Mouse (Mus musculus): ENCODE data around the gene Olfr1448. TPM values are rescaled to one million over a fixed set of nuclear protein-coding genes. Genes with fewer than 3 reads are reported as not detected.

The Olfr1448 gene
- polyA plus RNA-seq (2014; fragmentation: Illumina TruSeq; extraction: RNeasy Lipid Tissue Mini Kit (QIAGEN cat#74804)) = not detected

GRCm38 (mm10) chr19:12924319-12924718, at the start of gene Olfr1448:
TSS of gene Olfr1448 (minus strand) at chr19:12924419.

DNA sequence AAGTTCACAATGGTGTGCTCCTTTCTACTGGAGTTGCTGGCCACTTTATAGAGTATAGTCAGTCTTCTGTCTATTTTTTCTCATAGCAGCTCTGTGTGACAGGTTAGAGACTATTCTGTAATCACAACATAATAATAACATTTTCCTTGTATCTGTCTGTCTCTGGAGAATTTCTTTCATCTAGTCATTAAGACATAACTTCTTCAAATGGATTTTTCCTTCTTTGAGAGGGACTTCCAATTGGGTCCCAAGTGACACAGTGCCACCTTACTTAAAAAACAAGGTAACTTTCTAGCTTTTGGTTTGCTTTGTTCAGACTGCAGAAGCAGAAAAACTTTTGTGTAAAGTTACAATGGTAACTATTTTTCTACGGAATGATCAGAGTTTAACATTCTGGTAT, 25.7 kb upstream of the Olfr1448 start, which contains the start of gene Olfr1450:
Gene Olfr1450 (plus strand): TSS at position 301 of the 400 bp plus-strand sequence.

DNA sequence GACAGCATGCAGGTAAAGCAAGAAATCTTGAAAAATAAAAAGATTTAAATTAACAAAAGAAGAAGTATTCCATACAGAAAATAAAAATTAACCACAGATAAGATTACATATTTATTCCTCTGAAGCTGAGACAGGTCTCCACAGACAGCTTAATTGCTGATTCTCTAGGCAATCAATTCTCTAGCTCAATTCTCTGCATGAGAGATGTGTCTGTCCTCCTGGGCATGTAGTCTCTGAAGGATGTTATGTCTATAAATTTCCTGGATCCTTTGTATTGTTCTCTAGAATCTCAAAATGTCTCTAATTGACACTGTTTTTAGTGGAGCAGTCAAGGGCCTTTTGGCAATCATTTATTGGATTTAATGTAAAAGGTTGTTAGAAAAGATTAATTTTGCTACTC, 6.3 kb upstream of the Olfr1448 start, which contains the start of gene Olfr1449:
Gene Olfr1449 (plus strand): TSS at position 301 of the 400 bp plus-strand sequence.

GRCm38 (mm10) chr19:12903643-12904042, 20.6 kb downstream of the Olfr1448 start, which contains the start of gene Olfr1447:
TSS of gene Olfr1447 (minus strand) at chr19:12903743.

GRCm38 (mm10) chr19:12893424-12893823, 30.8 kb downstream of the Olfr1448 start, which contains the start of gene Olfr1446:
TSS of gene Olfr1446 (minus strand) at chr19:12893524.

DNA sequence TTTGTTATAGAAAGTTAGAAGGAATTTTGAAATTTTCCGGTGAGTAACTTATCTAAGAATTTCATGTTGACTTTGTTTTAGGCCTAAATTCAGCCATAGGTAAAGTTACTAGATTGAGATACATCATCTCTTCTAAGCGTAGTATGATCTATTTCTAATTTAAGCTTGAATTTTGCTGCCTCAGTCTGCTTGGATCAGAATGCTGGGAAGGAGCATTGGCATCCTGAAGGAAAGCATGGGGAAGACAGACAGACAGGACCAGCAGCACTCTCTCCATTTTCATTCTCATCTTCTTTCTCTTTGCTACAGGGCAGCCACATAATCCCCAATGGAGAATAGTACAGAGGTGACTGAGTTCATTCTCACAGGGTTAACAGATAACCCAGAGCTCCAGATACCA, 40.7 kb downstream of the Olfr1448 start, which contains the start of gene Olfr1445:
Gene Olfr1445 (plus strand): TSS at position 301 of the 400 bp plus-strand sequence.

Other genes starting within 250 kb of the Olfr1448 start
- not detected for gene Olfr1443, start 246.3 kb downstream of the Olfr1448 start, polyA plus RNA-seq (2014; fragmentation: Illumina TruSeq; extraction: RNeasy Lipid Tissue Mini Kit (QIAGEN cat#74804))
- not detected for gene Keg1, start 228.6 kb downstream of the Olfr1448 start, polyA plus RNA-seq (2014; fragmentation: Illumina TruSeq; extraction: RNeasy Lipid Tissue Mini Kit (QIAGEN cat#74804))
- gene Cntf, start 158.8 kb downstream of the Olfr1448 start, polyA plus RNA-seq (2014; fragmentation: Illumina TruSeq; extraction: RNeasy Lipid Tissue Mini Kit (QIAGEN cat#74804)) = 3.2 TPM
- gene Zfp91, start 128.3 kb downstream of the Olfr1448 start, polyA plus RNA-seq (2014; fragmentation: Illumina TruSeq; extraction: RNeasy Lipid Tissue Mini Kit (QIAGEN cat#74804)) = 199 TPM
- 2.6 TPM for gene Lpxn, start 128.2 kb downstream of the Olfr1448 start, polyA plus RNA-seq (2014; fragmentation: Illumina TruSeq; extraction: RNeasy Lipid Tissue Mini Kit (QIAGEN cat#74804))
- gene Gm5244, start 77.7 kb downstream of the Olfr1448 start, polyA plus RNA-seq (2014; fragmentation: Illumina TruSeq; extraction: RNeasy Lipid Tissue Mini Kit (QIAGEN cat#74804)) = not detected
- gene Olfr1444, start 67.1 kb downstream of the Olfr1448 start, polyA plus RNA-seq (2014; fragmentation: Illumina TruSeq; extraction: RNeasy Lipid Tissue Mini Kit (QIAGEN cat#74804)) = not detected
- not detected for gene Olfr1445, start 40.6 kb downstream of the Olfr1448 start, polyA plus RNA-seq (2014; fragmentation: Illumina TruSeq; extraction: RNeasy Lipid Tissue Mini Kit (QIAGEN cat#74804))
- not detected for gene Olfr1446, start 30.9 kb downstream of the Olfr1448 start, polyA plus RNA-seq (2014; fragmentation: Illumina TruSeq; extraction: RNeasy Lipid Tissue Mini Kit (QIAGEN cat#74804))
- not detected for gene Olfr1447, start 20.7 kb downstream of the Olfr1448 start, polyA plus RNA-seq (2014; fragmentation: Illumina TruSeq; extraction: RNeasy Lipid Tissue Mini Kit (QIAGEN cat#74804))
- not detected for gene Olfr1449, start 6.4 kb upstream of the Olfr1448 start, polyA plus RNA-seq (2014; fragmentation: Illumina TruSeq; extraction: RNeasy Lipid Tissue Mini Kit (QIAGEN cat#74804))
- not detected for gene Olfr1450, start 25.8 kb upstream of the Olfr1448 start, polyA plus RNA-seq (2014; fragmentation: Illumina TruSeq; extraction: RNeasy Lipid Tissue Mini Kit (QIAGEN cat#74804))
- gene Olfr1451, start 70.6 kb upstream of the Olfr1448 start, polyA plus RNA-seq (2014; fragmentation: Illumina TruSeq; extraction: RNeasy Lipid Tissue Mini Kit (QIAGEN cat#74804)) = not detected
- gene Olfr1453, start 103.9 kb upstream of the Olfr1448 start, polyA plus RNA-seq (2014; fragmentation: Illumina TruSeq; extraction: RNeasy Lipid Tissue Mini Kit (QIAGEN cat#74804)) = not detected
- gene Olfr1454, start 136.2 kb upstream of the Olfr1448 start, polyA plus RNA-seq (2014; fragmentation: Illumina TruSeq; extraction: RNeasy Lipid Tissue Mini Kit (QIAGEN cat#74804)) = not detected
- not detected for gene Olfr1457, start 173.5 kb upstream of the Olfr1448 start, polyA plus RNA-seq (2014; fragmentation: Illumina TruSeq; extraction: RNeasy Lipid Tissue Mini Kit (QIAGEN cat#74804))
- gene Olfr1458, start 182.4 kb upstream of the Olfr1448 start, polyA plus RNA-seq (2014; fragmentation: Illumina TruSeq; extraction: RNeasy Lipid Tissue Mini Kit (QIAGEN cat#74804)) = not detected
- gene Olfr1459, start 225.1 kb upstream of the Olfr1448 start, polyA plus RNA-seq (2014; fragmentation: Illumina TruSeq; extraction: RNeasy Lipid Tissue Mini Kit (QIAGEN cat#74804)) = not detected
- not detected for gene Olfr1461, start 238.6 kb upstream of the Olfr1448 start, polyA plus RNA-seq (2014; fragmentation: Illumina TruSeq; extraction: RNeasy Lipid Tissue Mini Kit (QIAGEN cat#74804))